18 mouse cellular contexts compared by ENCODE assay signal in genomic region chr6:30321002-30321401, GRCm38 (mm10). TPM values are rescaled to one million over a fixed set of nuclear protein-coding genes. Genes with fewer than 3 reads are reported as not detected.
DNase-seq lines count a peak whose midpoint lies in the region; ATAC-seq lines count a peak whose summit lies in the region.
"Had no signal": no experiment of that assay in that cellular context is flagged by ENCODE, and none has a peak within 500 bp of the region (broad histone marks: within the 10 kb centered on the region; RNA-seq: fewer than 3 reads in every experiment).

No protein-coding gene starts in this region.

- no peak overlapping the region for H3K9ac ChIP-seq in embryonic facial prominence, embryonic 13.5 days
- H3K9ac ChIP-seq: forebrain, embryonic 15.5 days; heart, embryonic 13.5 days; hindbrain, embryonic 13.5 days; limb, embryonic 15.5 days; liver, embryonic 15.5 days had no signal

- DNase-seq in embryonic facial prominence, embryonic 10.5 days (ENCODE audit: low spot score): no peak
- DNase-seq in 3134 (ENCODE audit: extremely low read depth, insufficient read length, low spot score): peak; percentile 21
- peak; percentile 65 for DNase-seq in R1 (ENCODE audit: low read depth, low spot score)
- no peak for DNase-seq in limb, embryonic 10.5 days (ENCODE audit: low spot score)
- no peak for DNase-seq in cerebellum, postnatal 25 days
- no peak for DNase-seq in spleen, postnatal 36 days (ENCODE audit: low spot score in 2 of 2)
- DNase-seq: B cell, adult 2 months; cerebellum, adult 8-10 months; lung, postnatal 14 days; thymus, postnatal 36 days had no signal

- H3K9me3 ChIP-seq in embryonic facial prominence, embryonic 13.5 days: no peaks in the 10 kb centered on the region
- H3K9me3 ChIP-seq in embryonic facial prominence, embryonic 10.5 days: no peaks in the 10 kb centered on the region
- no peaks in the 10 kb centered on the region for H3K9me3 ChIP-seq in limb, embryonic 10.5 days (replicated peaks)
- H3K9me3 ChIP-seq: forebrain, embryonic 15.5 days; heart, embryonic 13.5 days; hindbrain, embryonic 13.5 days; limb, embryonic 15.5 days; liver, embryonic 15.5 days had no signal

- peaks cover 10% of the 10 kb centered on the region for H3K4me1 ChIP-seq in embryonic facial prominence, embryonic 13.5 days
- peaks cover 7% of the 10 kb centered on the region for H3K4me1 ChIP-seq in embryonic facial prominence, embryonic 10.5 days
- no peaks in the 10 kb centered on the region for H3K4me1 ChIP-seq in limb, embryonic 10.5 days
- H3K4me1 ChIP-seq: forebrain, embryonic 15.5 days; heart, embryonic 13.5 days; hindbrain, embryonic 13.5 days had no signal

- no peaks in the 10 kb centered on the region for H3K36me3 ChIP-seq in embryonic facial prominence, embryonic 13.5 days
- H3K36me3 ChIP-seq in embryonic facial prominence, embryonic 10.5 days (replicated peaks): no peaks in the 10 kb centered on the region
- H3K36me3 ChIP-seq in limb, embryonic 10.5 days: no peaks in the 10 kb centered on the region
- H3K36me3 ChIP-seq: forebrain, embryonic 15.5 days; heart, embryonic 13.5 days; hindbrain, embryonic 13.5 days; limb, embryonic 15.5 days; liver, embryonic 15.5 days had no signal

- no peak overlapping the region for H3K4me3 ChIP-seq in embryonic facial prominence, embryonic 13.5 days
- H3K4me3 ChIP-seq in embryonic facial prominence, embryonic 10.5 days: no peak overlapping the region
- H3K4me3 ChIP-seq in limb, embryonic 10.5 days: no peak overlapping the region
- H3K4me3 ChIP-seq: forebrain, embryonic 15.5 days; heart, embryonic 13.5 days; hindbrain, embryonic 13.5 days; limb, embryonic 15.5 days; liver, embryonic 15.5 days had no signal

- WGBS in embryonic facial prominence, embryonic 13.5 days: 22% methylated on average over 4 of the region's 4 CpGs
- 49% methylated on average over 4 of the region's 4 CpGs for WGBS in embryonic facial prominence, embryonic 10.5 days
- WGBS in limb, embryonic 10.5 days: 40% methylated on average over 4 of the region's 4 CpGs

- no peaks in the 10 kb centered on the region for H3K27me3 ChIP-seq in embryonic facial prominence, embryonic 13.5 days
- H3K27me3 ChIP-seq in embryonic facial prominence, embryonic 10.5 days (replicated peaks; ENCODE audit: low read depth, poor library complexity, severe bottlenecking): no peaks in the 10 kb centered on the region
- no peaks in the 10 kb centered on the region for H3K27me3 ChIP-seq in limb, embryonic 10.5 days (ENCODE audit: low read depth, poor library complexity, severe bottlenecking)
- H3K27me3 ChIP-seq: forebrain, embryonic 15.5 days; heart, embryonic 13.5 days; hindbrain, embryonic 13.5 days; limb, embryonic 15.5 days; liver, embryonic 15.5 days had no signal

- H3K4me2 ChIP-seq in embryonic facial prominence, embryonic 13.5 days: peak overlapping the region; percentile 5; the same call in 1 of the 2 replicates
- H3K4me2 ChIP-seq: forebrain, embryonic 15.5 days; heart, embryonic 13.5 days; hindbrain, embryonic 13.5 days; limb, embryonic 15.5 days; liver, embryonic 15.5 days had no signal

- peak overlapping the region; percentile 55; the same call in 1 of the 2 replicates for H3K27ac ChIP-seq in embryonic facial prominence, embryonic 13.5 days
- no peak overlapping the region for H3K27ac ChIP-seq in embryonic facial prominence, embryonic 10.5 days (replicated peaks)
- H3K27ac ChIP-seq in limb, embryonic 10.5 days: 0 out of 2 replicates have a peak overlapping the region, but pooled peaks have one; percentile 0
- H3K27ac ChIP-seq: forebrain, embryonic 15.5 days; heart, embryonic 13.5 days; hindbrain, embryonic 13.5 days; limb, embryonic 15.5 days; liver, embryonic 15.5 days had no signal

- no peak for ATAC-seq in embryonic facial prominence, embryonic 13.5 days (ENCODE audit: insufficient number of reproducible peaks, insufficient read depth, low FRiP score, low TSS enrichment, low read depth)
- ATAC-seq in erythroblast, adult 5-6 weeks (replicated peaks; ENCODE audit: low FRiP score, poor library complexity, severe bottlenecking): no peak
- ATAC-seq: forebrain, embryonic 15.5 days; inflammation-experienced regulatory T-cells, adult 6 months had no signal

RNA-seq across cellular contexts. Expression of gene Ube2h, which starts 16.7 kb away (rescaled TPM):
- polyA plus RNA-seq in embryonic facial prominence, embryonic 13.5 days (2015; fragmentation: Nextera tagmentation; extraction: Ambion mirVana): 44.4 and 46.7 TPM in 2 replicates
- 34.0 and 35.4 TPM in 2 replicates for polyA plus RNA-seq in embryonic facial prominence, embryonic 10.5 days (2016; fragmentation: Nextera tagmentation; extraction: Ambion mirVana)
- polyA plus RNA-seq in limb, embryonic 10.5 days (2016; fragmentation: Nextera tagmentation; extraction: Ambion mirVana): 31.9 and 41.2 TPM in 2 replicates
- 230 and 271 TPM in 2 replicates for total RNA-seq in erythroblast, adult 5-6 weeks (2015; ENCODE audit: low replicate concordance)
- total RNA-seq in erythroblast, adult 5-6 weeks (2017; ENCODE audit: low replicate concordance): 407 and 551 TPM in 2 replicates

Comparison
In these comparisons a context has a peak if more than half of its experiments do, and no peak if none do; other contexts are left out.
1. DNase-seq: peak in 3134 (single experiment) and R1 (single experiment); none in embryonic facial prominence, embryonic 10.5 days (single experiment), limb, embryonic 10.5 days (single experiment), cerebellum, postnatal 25 days (0 of 2) and spleen, postnatal 36 days (0 of 2).